Mouse (Mus musculus): ENCODE measurements around the gene Dnaja2.

DNA sequence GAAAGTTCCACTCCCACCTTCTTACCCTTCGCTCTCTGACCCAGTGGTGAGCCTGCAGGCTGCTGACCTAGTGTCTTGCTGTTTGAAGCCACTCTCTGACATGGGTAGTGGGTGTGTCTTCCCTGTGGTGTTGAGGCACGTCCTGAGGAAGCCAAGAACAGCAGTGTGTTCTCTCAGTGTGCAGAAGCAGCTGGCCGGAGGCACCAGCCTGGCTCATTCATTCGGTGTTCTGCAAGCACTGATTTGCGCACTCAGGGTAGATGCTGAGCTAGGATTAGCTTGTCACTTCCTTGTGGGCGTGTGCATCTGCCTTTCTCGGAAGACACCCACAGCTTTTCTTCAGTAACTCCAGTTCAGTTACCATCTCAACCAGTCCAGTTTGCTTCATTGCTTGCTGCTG is 39.8 kb downstream of the Dnaja2 start:
- TF ChIP-seq POLR2A (IDR thresholded peaks at IDR 0.05; ENCODE audit: low read depth, low read length) (no peak), CTCF (IDR thresholded peaks at IDR 0.05; ENCODE audit: borderline replicate concordance, insufficient read depth, low read length) (no peak)
